Mouse (Mus musculus): ENCODE results near the gene Pak4.

- no peak for TF ChIP-seq CTCF (IDR thresholded peaks at IDR 0.05; ENCODE audit: control insufficient read depth, insufficient read depth, low read length)
- TF ChIP-seq POLR2A (IDR thresholded peaks at IDR 0.05; ENCODE audit: borderline replicate concordance, control insufficient read depth, low read depth, low read length) = no peak
Observed at GRCm38 (mm10) chr7:28572689-28573088, 25.3 kb downstream of the Pak4 start.

Measured in bone marrow, adult 2 months (tissue).